Mouse (Mus musculus): ENCODE results near the gene Dnah17.

DNA sequence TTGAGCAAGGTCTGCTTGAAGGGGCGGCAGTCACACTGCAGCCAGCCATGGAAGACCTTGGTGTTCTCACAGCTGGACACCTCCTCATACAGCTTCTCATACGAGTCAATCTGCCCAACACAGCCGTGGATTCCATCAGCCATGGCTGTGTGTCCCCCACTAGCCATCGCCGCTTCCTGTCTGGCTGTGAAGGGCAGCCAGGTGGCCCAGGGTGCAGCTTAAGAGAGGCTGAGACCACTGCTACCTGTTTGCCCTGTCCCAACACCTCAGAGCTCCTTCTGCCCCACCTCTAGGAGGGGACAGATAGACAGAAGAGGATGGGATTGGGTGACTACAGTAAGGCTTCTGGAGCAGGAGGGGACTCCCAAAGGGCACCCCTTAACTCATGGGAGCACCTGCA, 27.1 kb downstream of the Dnah17 start:
- no peak for TF ChIP-seq CTCF (conservative IDR thresholded peaks at IDR 0.05; ENCODE audit: low read length)
- TF ChIP-seq NANOG (IDR thresholded peaks at IDR 0.05; ENCODE audit: borderline replicate concordance, low read length), result no peak
- TF ChIP-seq POU5F1 (IDR thresholded peaks at IDR 0.05; ENCODE audit: borderline replicate concordance, low read length), result no peak
